Mouse (Mus musculus) cerebellum, postnatal 10 days (tissue): ENCODE measurements around the gene Dok3.

ENCODE experiments used
- DNase-seq, 2 experiments: peaks; one replicate each; pipeline ENCODE4 v3.0.0; 2021; ENCODE audit warnings: mixed read lengths in 2 of 2

Gene Dok3

GRCm38 (mm10) chr13:55505810-55506209 lies 23.3 kb downstream of the Dok3 start:
- DNase-seq, result no peak

GRCm38 (mm10) chr13:55504390-55504789 lies 24.7 kb downstream of the Dok3 start:
- DNase-seq, result peak; percentile 43 to 48

DNA sequence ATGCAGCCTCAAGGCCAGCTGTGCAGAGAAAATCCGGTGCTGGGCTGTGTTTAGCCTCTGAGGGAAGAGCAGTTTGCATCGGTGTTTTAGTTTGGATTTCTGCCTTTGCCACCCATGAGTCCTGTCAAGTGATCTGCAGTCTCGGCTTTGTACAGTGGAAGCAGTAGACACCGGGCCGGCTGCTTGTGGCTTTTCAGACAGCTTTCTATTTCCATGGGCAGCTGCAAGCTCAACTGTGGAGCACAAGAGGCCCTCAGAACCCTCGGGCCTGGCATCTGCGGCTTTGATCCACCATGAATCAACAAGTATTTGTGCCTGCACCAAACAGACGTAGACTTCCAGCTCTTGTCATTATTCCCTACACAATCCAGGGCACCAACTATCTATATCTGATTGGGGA lies 26.7 kb downstream of the Dok3 start:
- no peak for DNase-seq

GRCm38 (mm10) chr13:55500575-55500974 lies 28.5 kb downstream of the Dok3 start:
- DNase-seq, result no peak

DNA sequence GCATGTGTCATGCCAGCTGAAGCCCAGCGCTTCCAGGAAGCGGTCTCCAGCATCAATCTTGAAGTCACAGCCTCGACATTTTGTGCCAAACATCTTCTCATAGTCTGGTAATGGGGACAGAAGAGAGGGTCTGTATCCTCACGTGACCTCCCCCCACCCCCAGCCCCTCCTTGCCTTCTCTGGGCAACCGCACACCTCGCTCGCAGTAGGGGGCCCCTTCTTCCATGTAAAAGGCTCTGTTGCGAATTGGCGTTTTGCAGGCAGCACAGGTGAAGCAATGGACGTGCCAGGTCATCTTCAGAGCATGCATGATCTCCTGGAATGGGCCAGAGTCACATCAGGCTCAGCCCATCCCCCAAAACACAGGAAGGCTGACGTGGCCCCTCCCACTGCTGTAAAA lies 30.2 kb downstream of the Dok3 start:
- peak; percentile 50 to 56 for DNase-seq

DNA sequence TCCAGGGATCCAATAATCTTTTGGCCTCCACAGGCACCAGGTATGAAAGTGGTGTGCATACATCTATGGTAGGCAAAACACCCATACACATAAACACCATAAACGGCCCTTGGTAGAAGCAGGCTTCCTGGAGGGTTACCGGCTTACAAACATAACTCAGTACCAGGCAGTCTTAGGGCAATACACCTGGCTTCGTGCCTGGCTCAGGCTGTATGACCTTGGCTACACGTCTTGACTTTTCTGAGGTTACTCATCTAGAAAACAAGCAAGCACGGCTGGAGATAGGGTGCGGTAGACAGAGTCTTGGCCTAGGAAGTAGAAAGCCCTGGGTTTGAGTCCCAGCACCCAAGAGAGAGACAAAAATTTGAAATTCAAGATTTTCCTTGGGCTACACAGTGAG lies 32.4 kb downstream of the Dok3 start:
- DNase-seq, result peak; percentile 39 to 48

DNA sequence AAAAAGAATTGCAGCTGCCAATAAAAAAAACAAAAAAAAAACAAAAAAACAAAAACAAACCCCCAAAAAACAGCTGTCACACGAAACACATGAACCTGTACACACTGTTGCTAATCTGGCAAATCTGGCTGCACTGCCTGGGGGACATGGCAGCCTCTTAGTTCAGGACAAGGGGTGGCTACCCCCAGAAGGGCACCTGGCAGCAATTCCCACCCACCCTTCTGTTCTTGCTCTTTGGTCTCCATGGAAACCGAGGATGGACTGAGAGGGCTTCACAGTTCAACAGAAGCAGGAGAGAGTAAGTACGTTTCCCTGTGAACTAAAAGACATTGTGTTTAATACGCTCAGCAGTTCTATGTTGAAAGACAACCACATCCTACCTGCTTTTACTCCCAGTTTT lies 33.4 kb downstream of the Dok3 start:
- DNase-seq, result peak; percentile 77 to 84

DNA sequence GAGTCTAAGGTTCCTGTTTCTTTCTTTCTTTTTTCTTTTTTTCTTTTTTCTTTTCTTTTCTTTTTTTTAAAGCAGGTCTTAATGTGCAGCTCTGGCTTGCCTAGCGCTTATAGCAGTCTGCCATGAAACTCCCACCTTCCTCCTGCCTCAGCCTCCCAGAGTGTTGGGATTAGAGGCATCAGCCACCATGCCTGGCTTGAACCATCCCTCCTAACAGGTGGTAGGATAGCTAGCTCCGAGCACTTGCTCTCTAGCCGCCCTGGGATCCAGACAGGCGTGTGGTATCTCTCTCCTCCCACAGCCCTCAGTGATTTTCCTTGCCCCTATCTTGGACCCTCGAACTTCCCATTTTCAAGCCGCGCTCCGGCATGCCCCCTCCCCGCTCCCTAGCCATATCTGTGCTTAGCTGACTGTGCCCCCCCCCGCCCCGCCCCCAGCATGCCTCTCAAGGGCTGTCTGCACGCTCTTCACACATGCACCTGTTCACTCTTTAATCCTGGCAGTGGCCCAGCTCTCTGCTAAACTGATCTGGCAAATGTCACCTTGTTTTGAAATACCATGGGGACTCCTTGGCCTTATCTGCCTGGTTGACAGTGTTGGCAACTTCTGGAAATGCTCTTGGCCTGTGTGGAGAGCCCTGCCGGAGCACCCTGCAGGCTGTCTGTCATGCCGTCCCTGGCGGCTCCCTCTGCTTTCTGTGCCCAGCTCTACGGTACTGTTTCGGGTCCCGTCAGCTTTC lies 34.0 kb downstream of the Dok3 start:
- peak; percentile 92 for DNase-seq

- DNase-seq, result peak in 1 of 2 experiments; percentile 47
These were observed 34.8 kb downstream of the Dok3 start for GRCm38 (mm10) chr13:55494257-55494656.

- DNase-seq, result peak; percentile 85 to 87
These were observed 41.3 kb downstream of the Dok3 start, which contains the start of gene Dbn1 for GRCm38 (mm10) chr13:55487578-55488498. Gene Dbn1 (minus strand): TSS chr13:55488111.

DNA sequence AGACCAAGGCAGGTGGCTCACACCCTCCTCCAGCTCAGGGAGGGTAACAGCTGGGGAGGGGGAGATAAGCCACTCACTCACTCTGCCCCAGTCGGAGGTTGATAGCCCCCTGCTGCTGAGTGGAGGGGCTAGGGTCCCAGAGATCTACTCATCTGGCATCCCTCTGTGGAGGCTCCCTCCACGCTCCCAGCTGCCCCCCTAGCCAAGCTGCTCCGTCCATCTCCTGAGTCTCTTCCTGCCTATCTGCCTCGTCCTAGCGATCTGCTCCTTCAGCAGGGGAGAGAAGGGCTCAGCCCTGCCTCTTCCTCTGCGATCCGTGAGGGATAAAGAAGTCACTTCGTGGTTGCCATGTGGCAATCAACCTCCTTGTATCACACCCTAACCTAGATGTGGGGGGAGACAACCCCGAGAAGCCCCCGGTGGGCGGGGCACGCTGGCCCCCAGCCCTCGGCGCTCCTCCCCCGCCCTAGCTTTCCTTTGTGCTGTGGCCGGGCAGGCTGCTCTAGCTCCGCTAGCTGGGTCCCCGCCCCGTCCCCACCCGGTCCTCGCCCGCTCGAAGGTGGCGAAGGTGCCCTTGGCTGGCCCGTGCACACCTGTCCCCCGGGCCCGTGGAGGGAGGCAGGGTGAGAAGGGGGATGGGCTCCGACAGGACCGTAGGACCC lies 42.0 kb downstream of the Dok3 start:
- peak; percentile 82 to 84 for DNase-seq

DNA sequence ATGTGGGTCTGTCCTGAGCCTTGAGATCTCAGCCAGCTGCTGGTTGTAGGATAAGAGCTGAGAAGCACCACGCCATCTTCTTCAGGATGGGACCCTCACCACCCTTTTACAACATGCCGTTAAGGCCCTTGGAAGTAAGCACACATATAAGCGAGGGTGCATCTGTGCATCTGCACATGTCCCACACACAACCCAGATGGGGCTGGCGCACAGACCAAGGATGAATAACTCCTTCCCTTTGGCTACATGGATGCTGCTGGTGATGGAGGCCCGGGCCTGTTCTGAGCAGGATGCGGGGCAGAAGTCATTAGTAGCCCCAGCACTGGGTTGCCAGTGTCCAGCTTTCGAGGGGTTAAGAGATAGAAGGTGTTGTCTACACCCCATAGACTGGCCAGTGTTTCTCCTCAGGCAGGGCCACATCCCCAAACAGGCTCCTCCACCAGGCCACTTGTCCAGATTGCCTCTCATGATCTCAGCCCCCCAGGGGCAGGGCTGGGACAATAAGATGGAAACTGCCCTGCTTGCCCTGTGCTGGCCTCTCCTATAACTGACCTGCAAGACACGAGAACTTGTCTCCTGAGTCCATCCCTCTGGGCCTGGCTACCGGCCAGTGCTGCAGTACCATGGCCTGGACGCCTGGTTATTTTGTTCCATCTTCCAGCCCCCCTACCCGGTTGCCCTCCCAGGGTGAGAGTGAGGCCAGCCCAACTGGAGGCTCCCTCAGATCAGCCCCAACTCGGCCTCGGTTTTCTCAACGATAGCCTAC lies 42.9 kb downstream of the Dok3 start:
- DNase-seq, result peak; percentile 81

- DNase-seq, result peak in 1 of 2 experiments; percentile 42
These were observed 44.5 kb downstream of the Dok3 start for GRCm38 (mm10) chr13:55484520-55485088.

- peak; percentile 94 to 95 for DNase-seq
These were observed 45.5 kb downstream of the Dok3 start for GRCm38 (mm10) chr13:55483593-55483992.

DNA sequence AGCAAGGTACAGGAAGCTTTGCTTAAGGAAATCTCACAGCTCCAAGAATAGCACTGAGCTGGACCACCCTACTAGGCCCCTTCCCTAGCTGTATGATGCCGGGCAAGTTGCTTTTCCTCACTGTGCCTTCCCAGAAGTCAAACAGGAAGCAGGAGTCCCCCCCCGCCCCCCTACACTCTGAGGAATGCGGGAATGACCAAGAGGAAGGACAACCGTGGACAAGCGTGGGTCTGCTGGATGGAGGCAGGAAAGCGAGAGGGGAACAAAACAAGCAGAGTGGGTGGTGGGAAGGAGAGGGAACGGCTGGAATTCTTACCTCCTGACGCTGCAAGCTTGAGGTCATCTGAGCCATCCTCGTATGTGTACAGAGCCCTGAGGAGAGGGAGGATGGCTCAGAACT lies 46.0 kb downstream of the Dok3 start:
- DNase-seq, result no peak

DNA sequence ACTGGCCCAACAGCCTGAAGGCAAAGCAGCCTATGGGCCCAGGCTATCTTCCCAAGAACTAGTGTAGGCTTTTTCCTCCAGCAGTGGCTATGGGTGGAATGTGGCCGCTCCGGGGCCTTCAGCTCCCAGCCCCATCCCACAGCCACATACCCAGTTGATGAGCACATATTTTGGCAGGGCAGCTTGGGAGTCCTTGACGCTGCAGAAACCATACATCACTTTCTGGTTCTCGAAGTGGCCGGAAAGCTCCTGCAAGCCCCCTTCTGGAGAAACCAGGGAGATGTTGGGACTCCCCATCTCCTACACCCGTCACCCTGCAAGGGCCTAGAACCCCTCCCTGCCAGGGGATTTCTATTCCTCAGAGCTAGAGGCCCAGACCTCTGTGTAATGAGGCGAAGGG lies 46.6 kb downstream of the Dok3 start:
- DNase-seq, result peak in 1 of 2 experiments; percentile 33

- no peak for DNase-seq
These were observed 49.2 kb downstream of the Dok3 start for GRCm38 (mm10) chr13:55479929-55480328.

DNA sequence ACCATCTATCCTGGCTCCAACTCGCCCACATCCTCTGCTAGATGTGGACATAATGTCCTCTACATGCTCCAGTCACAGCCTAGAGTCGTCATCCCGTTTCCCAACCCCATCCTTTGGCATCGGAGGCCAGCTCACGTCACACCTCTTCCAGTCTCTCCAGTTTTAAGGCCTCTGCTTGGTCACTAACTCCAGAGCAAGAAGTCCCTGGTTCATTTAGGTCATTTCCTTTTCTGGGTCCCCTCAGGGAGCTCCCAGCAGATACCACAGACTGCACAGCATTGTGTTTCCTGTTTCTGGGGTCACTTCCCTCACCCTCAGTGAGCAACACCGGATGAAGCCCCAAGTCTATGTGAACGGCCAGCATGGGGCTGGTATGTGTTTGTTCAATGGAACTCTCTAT lies 50.1 kb downstream of the Dok3 start:
- DNase-seq, result peak in 1 of 2 experiments; percentile 10

- peak; percentile 71 to 82 for DNase-seq
These were observed 51.1 kb downstream of the Dok3 start for GRCm38 (mm10) chr13:55478036-55478435.

GRCm38 (mm10) chr13:55477492-55477891 lies 51.6 kb downstream of the Dok3 start:
- DNase-seq, result peak in 1 of 2 experiments; percentile 10

GRCm38 (mm10) chr13:55476256-55476655 lies 52.8 kb downstream of the Dok3 start:
- DNase-seq, result no peak

DNA sequence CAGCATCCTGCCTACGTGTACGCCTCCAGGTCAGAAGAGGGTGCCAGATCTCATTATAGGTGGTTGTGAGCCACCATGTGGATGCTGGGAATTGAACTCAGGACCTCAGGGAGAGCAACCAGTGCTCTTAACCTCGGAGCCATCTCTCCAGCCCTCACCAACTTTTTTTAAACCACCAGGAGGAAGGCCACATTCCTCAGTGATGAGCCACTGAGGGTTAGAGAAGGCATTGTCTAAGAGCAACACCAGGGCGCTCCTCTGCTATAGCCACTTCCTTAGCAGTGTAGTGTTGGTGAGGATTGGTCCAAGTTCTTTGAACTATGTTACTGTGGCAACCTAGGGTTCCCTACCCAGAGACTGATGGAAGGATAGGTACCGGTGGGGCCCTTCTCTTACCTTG lies 53.3 kb downstream of the Dok3 start:
- no peak for DNase-seq
